Mouse (Mus musculus) frontal cortex, adult (tissue): ENCODE measurements around the gene Cct4.
A peak's percentile ranks its signal among the peaks of the same experiment; 100 is the strongest.

Experiments
- ATAC-seq: cut with Nextera tagmentation; 2 replicates; pipeline ENCODE4 v1.9.2; 2017; ENCODE audit warnings: mild to moderate bottlenecking, moderate library complexity, mixed read lengths; ENCODE audit not compliant: low TSS enrichment

Cct4 gene

GRCm38 (mm10) chr11:22982846-22983245 is 7.5 kb upstream of the Cct4 start:
- ATAC-seq = no peak

- ATAC-seq = no peak
Measured at GRCm38 (mm10) chr11:22985510-22985909, 4.8 kb upstream of the Cct4 start.

- no peak for ATAC-seq
Measured at GRCm38 (mm10) chr11:22987357-22987756, 3.0 kb upstream of the Cct4 start.

- ATAC-seq = no peak
Measured at GRCm38 (mm10) chr11:22989786-22990185, 533 bp upstream of the Cct4 start.

GRCm38 (mm10) chr11:22991218-22991835 is 1.0 kb downstream of the Cct4 start:
- ATAC-seq = no peak

GRCm38 (mm10) chr11:22994271-22994670 is 4.0 kb downstream of the Cct4 start:
- ATAC-seq = no peak

- no peak for ATAC-seq
Measured at GRCm38 (mm10) chr11:22995461-22995860, 5.1 kb downstream of the Cct4 start.

- no peak for ATAC-seq
Measured at GRCm38 (mm10) chr11:22998308-22998707, 8.0 kb downstream of the Cct4 start.

- ATAC-seq = no peak
Measured at GRCm38 (mm10) chr11:23005276-23005675, 15.0 kb downstream of the Cct4 start.

- ATAC-seq = no peak; the same call in 1 of the 2 replicates
Measured at GRCm38 (mm10) chr11:23007166-23007480, 16.8 kb downstream of the Cct4 start.

GRCm38 (mm10) chr11:23007481-23008180 is 17.3 kb downstream of the Cct4 start, which contains the start of gene Fam161a:
Fam161a (plus strand) TSS chr11:23007531.
- peak; percentile 96 for ATAC-seq

- ATAC-seq = peak; percentile 86
Measured at GRCm38 (mm10) chr11:23008181-23008823, 18.0 kb downstream of the Cct4 start.

GRCm38 (mm10) chr11:23008824-23009200 is 18.5 kb downstream of the Cct4 start:
- ATAC-seq = no peak

GRCm38 (mm10) chr11:23013096-23013495 is 22.8 kb downstream of the Cct4 start:
- ATAC-seq = no peak

GRCm38 (mm10) chr11:23013580-23014294 is 23.4 kb downstream of the Cct4 start:
- ATAC-seq = no peak

- no peak for ATAC-seq
Measured at GRCm38 (mm10) chr11:23014996-23015395, 24.7 kb downstream of the Cct4 start.

- no peak for ATAC-seq
Measured at GRCm38 (mm10) chr11:23017943-23018342, 27.6 kb downstream of the Cct4 start.

- no peak for ATAC-seq
Measured at GRCm38 (mm10) chr11:23020116-23020770, 29.9 kb downstream of the Cct4 start.

- ATAC-seq = no peak
Measured at GRCm38 (mm10) chr11:23020841-23021240, 30.5 kb downstream of the Cct4 start.

GRCm38 (mm10) chr11:23023155-23023554 is 32.8 kb downstream of the Cct4 start:
- no peak for ATAC-seq

- no peak for ATAC-seq
Measured at GRCm38 (mm10) chr11:23024169-23024568, 33.9 kb downstream of the Cct4 start.

GRCm38 (mm10) chr11:23028957-23029356 is 38.6 kb downstream of the Cct4 start:
- no peak for ATAC-seq
